Mouse (Mus musculus) limb, embryonic 11.5 days (tissue): Measurements from ENCODE around the gene Prrc2c. TPM values are rescaled to one million over a fixed set of nuclear protein-coding genes. Genes with fewer than 3 reads are reported as not detected.

Experiments used
- ATAC-seq: fragments of 200-750 bp; cut with Nextera tagmentation; 2 replicates; pipeline ENCODE4 v1.8.0; 2017; ENCODE audit warnings: low read depth; ENCODE audit not compliant: insufficient number of reproducible peaks, low FRiP score, low TSS enrichment
- DNase-seq: peaks from one replicate; pipeline ENCODE4 v3.0.0-alpha.2; 2015; ENCODE audit warnings: low spot score
- H3K27ac ChIP-seq: fragments of 300-500 bp; sonication (generic); replicated peaks from 2 replicates; pipeline ENCODE4 v1.5.1; 2014; ENCODE audit warnings: low read depth, mild to moderate bottlenecking, low read length
- H3K27me3 ChIP-seq: fragments of 300-500 bp; sonication (generic); 2 replicates; pipeline ENCODE4 v1.6.1; 2014; ENCODE audit warnings: mild to moderate bottlenecking, low read length, mixed read lengths; ENCODE audit not compliant: control insufficient read depth, insufficient read depth
- H3K36me3 ChIP-seq: fragments of 300-500 bp; sonication (generic); 2 replicates; pipeline ENCODE4 v1.6.1; 2014; ENCODE audit warnings: mild to moderate bottlenecking, low read length, moderate library complexity, mixed read lengths; ENCODE audit not compliant: control insufficient read depth, insufficient read depth
- H3K4me1 ChIP-seq: fragments of 300-500 bp; sonication (generic); 2 replicates; pipeline ENCODE4 v1.6.1; 2014; ENCODE audit warnings: low read length, mixed read lengths; ENCODE audit not compliant: control insufficient read depth, insufficient read depth
- H3K4me2 ChIP-seq: fragments of 300-500 bp; sonication (generic); 2 replicates; pipeline ENCODE4 v1.6.1; 2014; ENCODE audit warnings: low read depth, mild to moderate bottlenecking, moderate library complexity; ENCODE audit not compliant: severe bottlenecking
- H3K4me3 ChIP-seq: fragments of 300-500 bp; sonication (generic); 2 replicates; pipeline ENCODE4 v1.5.1; 2014; ENCODE audit warnings: low read depth, low read length
- H3K9ac ChIP-seq: fragments of 300-500 bp; sonication (generic); 2 replicates; pipeline ENCODE4 v1.6.1; 2014; ENCODE audit warnings: mild to moderate bottlenecking, low read length
- H3K9me3 ChIP-seq: fragments of 300-500 bp; sonication (generic); 2 replicates; pipeline ENCODE4 v1.6.1; 2016; ENCODE audit warnings: low read length; ENCODE audit not compliant: control insufficient read depth
- WGBS: fragments of 180-500 bp; shearing (Covaris S2); extraction: QIAGEN DNeasy Blood & Tissue Kit; methylation state at CpG from one replicate; pipeline ENCODE4 v1.1.7; 2014; 5-methylcytosine and 5-hydroxymethylcytosine counted together
- polyA plus RNA-seq: library from polyadenylated mRNA; unstranded; fragments of >200 nt; fragmentation: Nextera tagmentation; extraction: Ambion mirVana; gene quantifications from 2 replicates; pipeline ENCODE4 v1.2.1, GENCODE M21; 2014

The Prrc2c gene
- polyA plus RNA-seq, 1 experiment from 2014 or later: 186 TPM

DNA sequence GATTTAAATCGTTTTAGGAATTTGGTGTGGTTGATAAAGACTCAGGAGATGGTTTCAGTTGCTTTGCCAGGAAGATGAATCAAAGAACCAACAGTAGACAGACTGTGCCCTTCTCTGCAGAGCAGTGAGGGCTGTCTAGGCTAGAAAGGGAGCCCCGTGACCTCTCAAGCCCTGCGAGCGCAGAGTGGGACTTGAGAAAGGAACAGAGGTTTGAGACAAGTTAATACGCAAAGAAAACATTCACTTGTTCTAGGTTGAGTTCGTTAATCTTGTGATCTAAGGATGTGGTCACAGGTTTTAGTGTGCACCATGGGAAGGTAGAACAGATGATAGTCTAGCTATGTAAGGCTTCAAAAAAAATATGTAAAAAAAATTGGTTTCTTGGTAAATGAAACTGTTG, 12.4 kb downstream of the Prrc2c start:
- Histone ChIP-seq H3K4me1 (no peaks in the 10 kb centered on the region), H3K4me3 (no peak overlapping the region), H3K9ac (no peak overlapping the region), H3K27me3 (no peaks in the 10 kb centered on the region), H3K4me2 (no peak overlapping the region), H3K36me3 (no peaks in the 10 kb centered on the region; the same call in 1 of the 2 replicates), H3K27ac (no peak overlapping the region), H3K9me3 (no peaks in the 10 kb centered on the region)
- ATAC-seq (no peak), DNase-seq (no peak)
- 91% methylated on average over 6 of the region's 6 CpGs for WGBS

DNA sequence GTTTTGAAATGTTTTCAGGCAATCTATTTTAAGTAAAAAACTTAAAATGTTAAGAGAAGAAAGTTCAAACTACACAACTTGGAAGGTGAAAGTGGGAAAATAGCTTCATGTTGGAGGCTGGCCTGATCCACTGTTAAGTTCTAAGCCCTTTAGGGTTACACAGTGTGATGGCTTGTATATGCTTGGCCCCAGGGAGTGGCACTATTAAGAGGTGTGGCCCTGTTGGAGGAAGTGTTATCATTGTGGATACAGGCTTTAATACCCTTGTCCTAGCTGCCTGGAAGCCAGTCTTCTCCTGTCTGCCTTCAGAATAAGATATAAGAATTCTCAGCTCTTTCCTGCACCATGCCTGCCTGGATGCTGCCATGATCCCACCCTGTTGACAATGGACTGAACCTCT, 16.7 kb downstream of the Prrc2c start:
- Histone ChIP-seq H3K4me2 (no peak overlapping the region), H3K27me3 (no peaks in the 10 kb centered on the region), H3K27ac (no peak overlapping the region), H3K36me3 (peaks cover 5% of the 10 kb centered on the region; the same call in 1 of the 2 replicates), H3K9me3 (no peaks in the 10 kb centered on the region), H3K4me3 (no peak overlapping the region), H3K9ac (no peak overlapping the region), H3K4me1 (no peaks in the 10 kb centered on the region)
- DNase-seq: peak; percentile 12
- ATAC-seq: no peak

DNA sequence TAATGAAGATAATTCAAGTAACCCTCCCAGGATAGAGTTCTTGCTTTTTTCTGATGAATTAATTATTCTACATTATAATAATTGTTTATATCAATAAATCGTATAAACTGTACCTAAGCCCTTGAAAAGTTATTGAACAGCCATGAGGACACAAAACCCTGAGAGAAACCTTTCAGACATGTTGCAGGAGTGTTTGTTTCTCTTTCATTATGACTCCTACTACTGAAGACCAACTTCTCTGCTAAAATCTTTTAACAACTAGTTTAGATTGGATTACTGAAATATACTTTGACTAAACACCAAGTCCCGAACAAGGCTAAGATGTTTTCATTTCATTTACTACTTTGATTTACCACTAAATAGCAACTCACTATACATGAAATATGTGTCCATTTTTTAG, 19.7 kb downstream of the Prrc2c start:
- 96% methylated on average over 2 of the region's 2 CpGs for WGBS
- Histone ChIP-seq H3K4me3 (no peak overlapping the region), H3K4me1 (no peaks in the 10 kb centered on the region), H3K4me2 (no peak overlapping the region), H3K9me3 (no peaks in the 10 kb centered on the region), H3K9ac (no peak overlapping the region), H3K36me3 (peaks cover 13% of the 10 kb centered on the region; the same call in 1 of the 2 replicates), H3K27me3 (no peaks in the 10 kb centered on the region), H3K27ac (no peak overlapping the region)
- DNase-seq: no peak
- no peak for ATAC-seq

DNA sequence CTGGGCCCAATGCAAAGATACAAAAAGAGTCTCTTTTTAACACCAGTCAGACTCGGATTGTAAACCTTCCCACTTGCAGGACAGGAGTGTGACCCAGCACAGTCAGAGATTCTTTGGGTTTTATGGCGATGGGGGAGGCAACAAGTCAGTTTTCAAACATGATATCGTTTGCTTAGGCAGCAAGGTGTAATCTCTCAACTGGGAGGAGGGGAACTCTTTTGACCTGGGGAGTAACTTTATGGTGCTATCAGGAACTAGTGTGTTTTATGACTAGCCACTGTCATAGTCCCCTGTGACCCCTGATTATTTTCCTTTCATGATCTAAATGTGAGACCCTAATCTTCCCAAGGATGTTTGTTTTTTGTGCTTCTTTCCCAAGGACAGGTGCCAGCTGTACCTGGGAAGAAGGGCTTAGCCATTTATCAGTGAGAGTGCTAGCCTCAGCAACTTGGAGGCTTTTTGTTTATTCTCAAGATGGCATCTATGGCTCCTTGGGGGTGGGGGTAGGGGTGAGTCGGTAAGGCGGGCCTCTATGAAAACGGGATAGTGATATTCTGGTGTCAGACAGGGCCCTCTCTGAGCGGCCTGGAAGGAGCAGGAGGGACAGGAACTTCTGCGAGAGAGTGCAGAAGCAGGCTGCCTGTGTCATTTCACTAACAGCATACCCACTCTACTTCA, 39.8 kb downstream of the Prrc2c start:
- Histone ChIP-seq H3K36me3 (peaks cover 27% of the 10 kb centered on the region), H3K27ac (no peak overlapping the region), H3K9me3 (no peaks in the 10 kb centered on the region), H3K4me1 (no peaks in the 10 kb centered on the region), H3K4me2 (no peak overlapping the region), H3K4me3 (no peak overlapping the region), H3K27me3 (no peaks in the 10 kb centered on the region), H3K9ac (no peak overlapping the region)
- DNase-seq: no peak
- WGBS: 79% methylated on average over 8 of the region's 8 CpGs
- no peak for ATAC-seq

DNA sequence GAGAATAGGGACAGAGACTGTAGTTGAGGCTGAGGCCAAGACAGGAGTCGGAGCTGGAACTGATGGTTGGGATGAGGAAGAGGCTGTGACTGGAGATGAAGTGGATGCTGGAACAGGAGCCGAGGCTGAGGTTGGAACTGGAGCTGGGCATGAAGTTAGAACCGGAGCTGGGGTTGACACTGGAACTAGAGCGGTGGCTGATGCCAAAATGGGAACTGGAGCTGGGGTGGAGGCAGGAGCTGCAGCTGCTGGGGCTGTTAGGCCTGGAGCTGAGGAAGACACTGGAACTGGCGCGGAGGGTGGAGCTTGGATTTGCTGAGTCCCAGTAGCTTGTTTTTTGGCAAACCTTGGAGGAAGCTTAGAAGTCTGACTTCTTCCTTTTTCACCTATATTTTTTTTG, 42.5 kb downstream of the Prrc2c start:
- peaks cover 28% of the 10 kb centered on the region for H3K36me3 ChIP-seq
- H3K4me2 ChIP-seq: no peak overlapping the region
- no peaks in the 10 kb centered on the region for H3K4me1 ChIP-seq
- no peak overlapping the region for H3K27ac ChIP-seq
- H3K9ac ChIP-seq: no peak overlapping the region
- DNase-seq: no peak
- H3K4me3 ChIP-seq: no peak overlapping the region
- no peaks in the 10 kb centered on the region for H3K9me3 ChIP-seq
- no peaks in the 10 kb centered on the region for H3K27me3 ChIP-seq
- 98% methylated on average over 6 of the region's 6 CpGs for WGBS
- no peak for ATAC-seq

DNA sequence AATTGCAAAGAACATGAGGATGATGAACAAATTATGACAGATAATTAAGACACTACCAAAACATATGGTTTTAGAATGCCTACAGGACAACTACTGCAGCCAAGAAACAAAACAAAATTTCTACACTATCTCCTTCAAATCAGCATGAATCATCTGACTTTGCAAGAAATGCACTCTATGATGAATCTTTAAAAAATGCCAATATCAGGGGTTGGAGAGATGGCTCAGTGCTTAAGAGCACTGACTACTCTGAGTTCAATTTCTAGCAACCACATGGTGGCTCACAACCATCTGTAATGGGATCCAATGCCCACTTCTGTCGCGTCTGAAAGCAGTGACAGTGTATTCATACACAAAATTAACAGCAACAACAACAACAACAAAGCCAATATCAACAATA, 46.6 kb downstream of the Prrc2c start:
- WGBS: 91% methylated on average over 2 of the region's 2 CpGs
- Histone ChIP-seq H3K36me3 (peaks cover 31% of the 10 kb centered on the region), H3K4me3 (no peak overlapping the region), H3K27me3 (no peaks in the 10 kb centered on the region), H3K9ac (no peak overlapping the region), H3K4me1 (no peaks in the 10 kb centered on the region), H3K4me2 (no peak overlapping the region), H3K9me3 (no peaks in the 10 kb centered on the region), H3K27ac (no peak overlapping the region)
- ATAC-seq: no peak
- no peak for DNase-seq

DNA sequence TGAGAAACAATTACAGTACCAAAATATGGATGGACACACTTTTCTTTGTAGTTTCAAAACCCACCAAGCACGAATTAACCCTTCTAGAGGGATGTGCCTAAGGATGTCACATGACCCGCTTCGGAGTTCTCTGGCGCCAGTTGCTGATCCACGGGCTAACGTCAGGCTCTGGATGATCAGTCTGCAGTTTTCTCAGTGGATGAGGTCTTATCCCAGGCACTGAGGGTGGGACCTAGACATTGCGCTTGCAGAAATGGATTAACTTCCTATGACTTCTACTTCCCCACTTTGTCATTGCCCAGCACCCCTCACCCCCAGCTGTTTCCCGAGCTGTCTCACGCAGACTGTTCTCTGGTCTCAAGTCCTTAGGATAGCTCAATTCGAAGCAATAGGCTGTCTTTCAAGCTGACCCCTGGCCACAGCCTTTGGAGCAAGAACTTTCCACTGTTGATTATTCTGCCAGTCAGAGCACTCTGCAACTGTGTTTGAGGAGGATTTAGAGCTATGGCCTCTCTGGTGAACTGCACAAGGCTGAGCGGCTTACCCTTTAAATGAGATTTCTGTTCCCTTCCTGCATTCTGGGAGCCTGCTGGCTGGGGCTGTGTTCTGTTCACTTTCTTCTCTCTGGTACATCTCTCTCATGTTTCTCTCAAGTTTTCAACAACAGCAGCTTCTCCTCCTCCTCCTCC, 74.7 kb downstream of the Prrc2c start:
- H3K4me2 ChIP-seq: peak overlapping the region; percentile 58
- H3K27ac ChIP-seq: no peak overlapping the region
- peak overlapping the region; percentile 52; the same call in 1 of the 2 replicates for H3K9ac ChIP-seq
- H3K27me3 ChIP-seq: no peaks in the 10 kb centered on the region
- WGBS: 3% methylated on average over 11 of the region's 11 CpGs
- no peaks in the 10 kb centered on the region for H3K9me3 ChIP-seq
- H3K36me3 ChIP-seq: 0 out of 2 replicates have a peak, but pooled peaks cover 2% of the 10 kb centered on the region
- no peaks in the 10 kb centered on the region for H3K4me1 ChIP-seq
- ATAC-seq (peak; percentile 88), DNase-seq (peak; percentile 50)
- H3K4me3 ChIP-seq: peak overlapping the region; percentile 26

DNA sequence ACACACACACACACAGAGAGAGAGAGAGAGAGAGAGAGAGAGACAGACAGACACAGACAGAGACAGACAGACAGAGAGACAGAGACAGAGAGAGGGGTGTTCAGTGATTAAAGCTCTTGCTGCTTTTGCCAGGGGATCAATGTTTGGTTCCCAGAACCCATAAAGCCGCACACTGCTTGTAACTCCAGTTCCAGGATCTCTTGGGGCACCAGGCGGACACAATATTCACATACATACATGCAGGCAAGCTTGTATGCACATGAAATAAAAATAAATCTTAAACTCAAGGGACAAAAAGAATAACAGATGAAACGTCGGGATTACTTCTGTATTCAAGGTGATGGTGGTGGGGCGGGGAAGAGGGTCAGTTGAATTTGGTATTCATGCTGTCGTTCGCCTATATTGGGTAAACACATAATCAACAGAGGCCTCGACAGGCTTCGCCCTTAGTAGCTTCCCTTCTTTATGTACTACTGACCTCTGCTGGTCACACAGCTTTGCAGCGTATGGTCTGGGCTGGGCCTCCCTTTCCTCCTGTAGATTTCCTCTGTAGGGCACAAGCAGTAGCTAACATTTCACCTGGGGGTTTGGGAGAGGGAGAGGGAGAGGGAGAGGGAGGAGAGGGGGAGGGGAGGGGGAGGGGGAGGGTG, 75.4 kb downstream of the Prrc2c start:
- Histone ChIP-seq H3K36me3 (0 out of 2 replicates have a peak, but pooled peaks cover 2% of the 10 kb centered on the region), H3K9ac (no peak overlapping the region), H3K4me2 (no peak overlapping the region; the same call in 1 of the 2 replicates), H3K4me3 (peak overlapping the region; percentile 26; the same call in 1 of the 2 replicates), H3K9me3 (no peaks in the 10 kb centered on the region), H3K27me3 (no peaks in the 10 kb centered on the region), H3K4me1 (no peaks in the 10 kb centered on the region), H3K27ac (no peak overlapping the region)
- ATAC-seq: peak; percentile 96
- 14% methylated on average over 10 of the region's 10 CpGs for WGBS
- DNase-seq: peak; percentile 82
